Mouse (Mus musculus) ovary, adult 2 months (tissue): ENCODE measurements around the gene Usp37. TPM values are rescaled to one million over a fixed set of nuclear protein-coding genes. Genes with fewer than 3 reads are reported as not detected.

Experiments used
- polyA plus RNA-seq: library from polyadenylated mRNA; depleted of rRNA; stranded (reverse); fragments of >200 nt; gene quantifications from 2 replicates; pipeline ENCODE4 v1.2.3, GENCODE M21; 2012; rRNA removed

Gene Usp37
- polyA plus RNA-seq: 4.1 and 4.5 TPM in 2 replicates

GRCm38 (mm10) chr1:74544184-74544583 lies at the start of gene Usp37:
Gene Usp37, minus strand, starts transcription at chr1:74544284.

GRCm38 (mm10) chr1:74587773-74588445 lies 43.8 kb upstream of the Usp37 start, which contains the start of the genes Zfp142 and Bcs1l:
Gene Zfp142, minus strand, starts transcription at chr1:74588246.
Gene Bcs1l, plus strand, starts transcription at chr1:74588289.

GRCm38 (mm10) chr1:74542451-74542961 lies 1.6 kb downstream of the Usp37 start, which contains the start of gene Plcd4:
Gene Plcd4, plus strand, starts transcription at chr1:74542888.

GRCm38 (mm10) chr1:74505721-74506464 lies 38.2 kb downstream of the Usp37 start, which contains the start of gene Cnot9:
Gene Cnot9, plus strand, starts transcription at chr1:74506058.

GRCm38 (mm10) chr1:74408589-74409504 lies 135.2 kb downstream of the Usp37 start, which contains the start of gene Vil1:
Gene Vil1, plus strand, starts transcription at chr1:74409376.

GRCm38 (mm10) chr1:74390924-74391748 lies 152.9 kb downstream of the Usp37 start, which contains the start of gene Ctdsp1:
Gene Ctdsp1, plus strand, starts transcription at chr1:74391509.

Other genes starting within 250 kb of the Usp37 start
- gene Tmbim1, start 238.7 kb downstream of the Usp37 start, polyA plus RNA-seq: 205 and 273 TPM in 2 replicates
- gene Catip, start 182.2 kb downstream of the Usp37 start, polyA plus RNA-seq: 7.0 and 7.4 TPM in 2 replicates
- gene Slc11a1, start 169.1 kb downstream of the Usp37 start, polyA plus RNA-seq: 38.4 and 39.4 TPM in 2 replicates
- gene Ctdsp1, start 152.8 kb downstream of the Usp37 start, polyA plus RNA-seq: 176 and 180 TPM in 2 replicates
- 1.8 and 2.7 TPM in 2 replicates for gene Vil1, start 134.9 kb downstream of the Usp37 start, polyA plus RNA-seq
- 21.1 and 26.1 TPM in 2 replicates for gene Cnot9, start 38.2 kb downstream of the Usp37 start, polyA plus RNA-seq
- gene Plcd4, start 1.4 kb downstream of the Usp37 start, polyA plus RNA-seq: 0.21 and 0.50 TPM in 2 replicates
- 21.2 and 24.4 TPM in 2 replicates for gene Zfp142, start 44.0 kb upstream of the Usp37 start, polyA plus RNA-seq
- 13.9 and 19.8 TPM in 2 replicates for gene Bcs1l, start 44.0 kb upstream of the Usp37 start, polyA plus RNA-seq
- gene Rnf25, start 57.1 kb upstream of the Usp37 start, polyA plus RNA-seq: 65.0 and 80.2 TPM in 2 replicates
- 25.1 and 31.3 TPM in 2 replicates for gene Stk36, start 57.2 kb upstream of the Usp37 start, polyA plus RNA-seq
- 21.6 and 31.2 TPM in 2 replicates for gene Ttll4, start 117.5 kb upstream of the Usp37 start, polyA plus RNA-seq
- 14.9 and 15.1 TPM in 2 replicates for gene Cyp27a1, start 169.3 kb upstream of the Usp37 start, polyA plus RNA-seq
- gene Prkag3, start 204.9 kb upstream of the Usp37 start, polyA plus RNA-seq: 0.44 and 0.79 TPM in 2 replicates
- gene Wnt6, start 227.6 kb upstream of the Usp37 start, polyA plus RNA-seq: 67.4 and 94.7 TPM in 2 replicates
- 2.8 and 4.3 TPM in 2 replicates for gene Wnt10a, start 247.2 kb upstream of the Usp37 start, polyA plus RNA-seq